Mouse (Mus musculus) ES-E14 (cell line): ENCODE data around the gene Pck1.

ENCODE experiments used
- MAFK ChIP-seq: IDR thresholded peaks from 2 replicates; pipeline ENCODE4 v1.6.1; 2014; ENCODE audit warnings: mild to moderate bottlenecking, low read depth, low read length, inconsistent platforms; ENCODE audit not compliant: insufficient read depth
- ZC3H11A ChIP-seq: IDR thresholded peaks from 2 replicates; pipeline ENCODE4 v1.6.1; 2012; ENCODE audit warnings: low read depth, mild to moderate bottlenecking, inconsistent platforms, low read length, borderline replicate concordance

DNA sequence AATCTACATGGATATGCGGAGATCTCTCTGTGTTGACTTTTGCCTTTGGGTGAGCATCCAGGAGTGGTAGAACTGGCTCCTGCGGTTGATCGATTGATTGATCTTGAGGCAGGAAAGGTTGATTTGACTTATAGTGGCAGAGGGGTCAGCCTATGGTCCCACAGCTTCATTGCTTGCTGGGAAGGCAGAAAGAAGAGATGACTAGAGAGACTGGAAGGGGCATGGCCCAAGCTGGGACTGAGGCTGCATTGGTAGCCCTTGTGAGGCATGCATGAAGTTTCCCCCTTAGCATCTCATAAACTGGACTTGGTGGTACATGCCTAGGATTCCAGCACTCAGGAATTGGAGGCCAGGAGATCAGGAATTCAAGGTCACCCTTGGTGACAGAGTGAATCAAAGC, 54.2 kb downstream of the Pck1 start:
- TF ChIP-seq ZC3H11A (no peak), MAFK (no peak)
